Mouse (Mus musculus) forebrain, embryonic 15.5 days (tissue): ENCODE measurements around the gene Cela1. TPM values are rescaled to one million over a fixed set of nuclear protein-coding genes. Genes with fewer than 3 reads are reported as not detected.

Experiments
- ATAC-seq: fragments of 200-750 bp; cut with Nextera tagmentation; replicated peaks from 2 replicates; pipeline ENCODE4 v1.8.0; 2017; ENCODE audit warnings: mild to moderate bottlenecking, moderate TSS enrichment, moderate library complexity
- H3K27ac ChIP-seq: fragments of 300-500 bp; sonication (generic); replicated peaks from 2 replicates; pipeline ENCODE4 v1.5.1; 2015; ENCODE audit warnings: mild to moderate bottlenecking, inconsistent platforms
- H3K27me3 ChIP-seq: fragments of 300-500 bp; sonication (generic); 2 replicates; pipeline ENCODE4 v1.6.1; 2015; ENCODE audit warnings: inconsistent platforms
- H3K36me3 ChIP-seq: fragments of 300-500 bp; sonication (generic); 2 replicates; pipeline ENCODE4 v1.6.1; 2015; ENCODE audit warnings: mild to moderate bottlenecking, inconsistent platforms
- H3K4me1 ChIP-seq: fragments of 300-500 bp; sonication (generic); 2 replicates; pipeline ENCODE4 v1.6.1; 2015; ENCODE audit warnings: inconsistent platforms
- H3K4me2 ChIP-seq: fragments of 300-500 bp; sonication (generic); replicated peaks from 2 replicates; pipeline ENCODE4 v1.6.1; 2015; ENCODE audit warnings: mild to moderate bottlenecking, inconsistent platforms
- H3K4me3 ChIP-seq: fragments of 300-500 bp; sonication (generic); 2 replicates; pipeline ENCODE4 v1.5.1; 2015; ENCODE audit warnings: mild to moderate bottlenecking, inconsistent platforms
- H3K9ac ChIP-seq: fragments of 300-500 bp; sonication (generic); replicated peaks from 2 replicates; pipeline ENCODE4 v1.6.1; 2015; ENCODE audit warnings: mild to moderate bottlenecking, inconsistent platforms
- H3K9me3 ChIP-seq: fragments of 300-500 bp; sonication (generic); 2 replicates; pipeline ENCODE4 v1.6.1; 2016; ENCODE audit warnings: inconsistent platforms
- WGBS: fragments of 180-500 bp; shearing (Covaris S2); methylation state at CpG from one replicate; pipeline ENCODE4 v1.1.7; 2015; ENCODE audit warnings: mixed read lengths; 5-methylcytosine and 5-hydroxymethylcytosine counted together
- polyA plus RNA-seq: library from polyadenylated mRNA; unstranded; fragments of >200 nt; fragmentation: Nextera tagmentation; extraction: Ambion mirVana; gene quantifications from 2 replicates; pipeline ENCODE4 v1.2.1, GENCODE M21; 2015

Gene Cela1
- polyA plus RNA-seq, 1 experiment from 2014 or later, result 0.43 TPM

DNA sequence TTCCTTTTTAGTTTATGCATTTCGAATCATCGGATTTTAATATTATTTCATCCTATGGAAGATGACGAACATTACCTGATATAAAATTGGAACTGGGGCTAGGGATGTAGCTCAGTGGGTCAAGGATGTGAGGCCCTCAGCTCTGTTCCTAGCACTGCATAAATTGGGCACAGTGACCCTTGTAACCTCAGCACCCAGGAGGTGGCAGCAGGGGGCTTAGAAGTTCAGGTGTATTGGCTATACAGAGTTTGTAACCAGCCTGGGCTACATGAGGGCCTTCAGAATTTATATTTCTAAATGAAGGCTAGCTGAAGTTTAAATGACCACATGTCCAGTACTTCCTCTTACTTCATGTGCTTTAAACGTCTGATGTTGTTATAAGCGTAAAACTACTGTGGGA lies 33.7 kb upstream of the Cela1 start:
- Histone ChIP-seq H3K4me3 (no peak overlapping the region), H3K27ac (no peak overlapping the region)
- 91% methylated on average over 5 of the region's 5 CpGs for WGBS

DNA sequence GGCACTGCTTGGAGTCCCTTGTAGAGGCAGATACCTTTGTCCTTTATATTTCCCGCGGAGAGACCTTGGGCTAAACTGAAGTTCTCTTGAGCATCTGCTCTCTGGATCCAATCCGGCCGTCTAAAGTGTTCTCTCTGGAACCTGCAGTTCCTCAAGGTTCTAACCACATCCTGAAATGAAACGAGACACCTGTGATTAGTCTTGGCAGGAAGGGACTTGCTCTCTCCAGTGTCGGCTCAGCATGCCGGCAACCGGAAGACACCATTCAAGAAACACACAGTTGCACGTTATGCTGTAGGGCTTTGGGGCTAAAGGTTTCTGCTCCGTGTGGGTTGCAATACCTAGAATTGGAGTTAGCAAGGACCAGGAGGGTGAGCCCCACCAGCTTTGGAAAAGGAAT lies 32.3 kb upstream of the Cela1 start:
- H3K9me3 ChIP-seq, result no peaks in the 10 kb centered on the region
- no peak overlapping the region for H3K4me2 ChIP-seq
- no peak overlapping the region for H3K4me3 ChIP-seq
- no peak for ATAC-seq
- H3K27me3 ChIP-seq, result no peaks in the 10 kb centered on the region
- no peak overlapping the region for H3K9ac ChIP-seq
- H3K4me1 ChIP-seq, result no peaks in the 10 kb centered on the region
- WGBS, result 90% methylated on average over 10 of the region's 10 CpGs
- no peak overlapping the region for H3K27ac ChIP-seq
- no peaks in the 10 kb centered on the region for H3K36me3 ChIP-seq

More for the DNA sequence above, 33.7 kb upstream of the Cela1 start:
- no peaks in the 10 kb centered on the region for H3K27me3 ChIP-seq
- H3K4me1 ChIP-seq, result no peaks in the 10 kb centered on the region
- H3K36me3 ChIP-seq, result no peaks in the 10 kb centered on the region
- H3K9ac ChIP-seq, result no peak overlapping the region
- ATAC-seq, result no peak
- no peaks in the 10 kb centered on the region for H3K9me3 ChIP-seq
- no peak overlapping the region for H3K4me2 ChIP-seq

DNA sequence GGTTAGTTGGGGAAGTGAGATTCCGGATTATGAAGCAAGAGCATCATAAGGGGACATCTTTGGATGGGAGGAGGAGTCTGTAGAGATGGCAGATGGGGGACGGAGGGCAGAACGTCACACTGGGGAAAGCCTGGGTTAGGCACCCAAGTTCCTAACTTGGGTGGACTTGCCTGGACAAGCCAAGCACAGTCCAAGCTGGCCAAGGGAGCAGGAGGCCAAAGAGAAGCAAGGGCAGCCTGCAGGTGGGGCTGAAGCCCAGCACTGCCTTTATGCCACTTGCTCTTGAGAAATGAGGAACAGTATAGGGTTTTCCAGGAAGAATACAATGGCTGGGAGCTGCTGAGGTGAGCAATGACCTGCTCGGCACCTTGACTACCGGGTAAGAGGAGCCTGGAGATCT lies 31.5 kb upstream of the Cela1 start:
- Histone ChIP-seq H3K27ac (no peak overlapping the region), H3K4me2 (no peak overlapping the region), H3K27me3 (no peaks in the 10 kb centered on the region), H3K4me3 (no peak overlapping the region), H3K9ac (no peak overlapping the region), H3K4me1 (no peaks in the 10 kb centered on the region), H3K9me3 (no peaks in the 10 kb centered on the region), H3K36me3 (no peaks in the 10 kb centered on the region)
- ATAC-seq, result no peak
- 95% methylated on average over 5 of the region's 5 CpGs for WGBS

DNA sequence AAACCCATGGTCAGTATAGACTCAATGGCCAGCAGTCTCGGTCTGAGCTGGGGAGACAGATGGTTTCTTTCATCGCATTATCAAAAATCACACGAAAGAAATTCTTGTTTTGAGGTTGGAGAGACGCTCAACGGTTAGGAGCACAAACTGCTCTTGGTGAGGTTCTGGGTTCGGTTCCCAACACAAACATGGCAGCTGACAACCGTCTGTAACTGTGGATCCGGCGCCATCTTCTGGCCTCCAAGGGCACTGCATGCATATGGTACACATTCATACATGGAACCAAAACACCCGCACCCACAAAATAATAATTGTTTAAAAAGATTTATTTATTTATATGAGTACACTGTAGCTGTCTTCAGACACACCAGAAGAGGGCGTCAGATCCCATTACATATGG lies 30.9 kb upstream of the Cela1 start:
- Histone ChIP-seq H3K4me1 (no peaks in the 10 kb centered on the region), H3K9ac (no peak overlapping the region), H3K27me3 (no peaks in the 10 kb centered on the region), H3K27ac (no peak overlapping the region), H3K4me2 (no peak overlapping the region), H3K4me3 (no peak overlapping the region), H3K36me3 (no peaks in the 10 kb centered on the region), H3K9me3 (no peaks in the 10 kb centered on the region)
- WGBS, result 81% methylated on average over 11 of the region's 11 CpGs
- no peak for ATAC-seq

DNA sequence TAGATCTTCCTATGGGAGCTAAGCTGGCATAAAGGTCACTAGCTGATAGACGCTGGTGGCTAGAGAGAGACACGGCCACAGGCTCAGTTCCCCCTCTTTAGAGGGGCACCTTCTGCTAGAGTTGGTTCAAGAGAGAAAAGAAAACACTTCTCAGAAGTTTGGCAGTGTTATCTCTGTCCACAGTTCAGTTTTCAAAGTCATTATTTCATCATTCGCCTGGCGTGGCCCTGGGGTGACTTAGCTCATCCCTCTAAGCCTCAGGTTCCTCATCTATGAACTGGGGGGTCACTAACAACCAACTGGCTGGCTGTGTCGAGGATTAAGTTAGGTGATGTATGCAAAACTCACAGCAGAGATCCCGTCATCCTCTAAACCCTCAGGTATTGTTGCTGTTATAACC lies 30.2 kb upstream of the Cela1 start:
- H3K36me3 ChIP-seq, result no peaks in the 10 kb centered on the region
- no peak overlapping the region for H3K4me3 ChIP-seq
- H3K27ac ChIP-seq, result no peak overlapping the region
- H3K9me3 ChIP-seq, result no peaks in the 10 kb centered on the region
- WGBS, result 86% methylated on average over 6 of the region's 6 CpGs
- no peaks in the 10 kb centered on the region for H3K27me3 ChIP-seq
- H3K4me2 ChIP-seq, result no peak overlapping the region
- H3K4me1 ChIP-seq, result no peaks in the 10 kb centered on the region
- no peak overlapping the region for H3K9ac ChIP-seq
- no peak for ATAC-seq

DNA sequence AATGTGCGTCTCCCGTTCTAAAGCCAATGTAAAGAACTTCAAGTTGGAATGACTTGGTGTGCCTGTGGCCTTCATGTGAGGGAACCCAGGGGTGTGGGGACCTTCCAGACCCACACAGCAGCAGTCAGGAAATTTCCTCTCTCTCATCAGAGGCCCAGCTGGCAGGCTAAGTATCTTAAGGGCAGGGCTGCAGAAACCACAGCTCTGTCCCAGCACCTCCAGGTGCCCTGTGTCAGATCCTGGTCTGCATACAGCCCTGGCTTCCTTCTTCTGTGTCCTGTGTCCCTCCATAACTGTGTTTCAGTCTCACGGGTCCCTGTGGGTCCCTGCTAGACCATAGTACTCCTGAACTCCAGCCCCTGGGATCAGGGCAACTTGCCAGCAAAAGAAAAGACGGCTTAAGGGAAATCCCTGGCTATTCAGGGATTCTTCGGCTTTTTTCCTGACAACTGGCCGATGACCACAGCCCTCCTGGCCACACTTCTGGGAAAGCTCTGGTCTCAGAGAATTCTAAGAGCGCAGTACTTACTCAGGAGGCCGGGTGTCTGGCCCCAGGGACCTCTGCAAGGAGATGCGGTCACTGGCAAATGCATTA lies 27.8 kb upstream of the Cela1 start:
- no peak overlapping the region for H3K9ac ChIP-seq
- WGBS, result 44% methylated on average over 9 of the region's 9 CpGs
- no peak overlapping the region for H3K27ac ChIP-seq
- H3K9me3 ChIP-seq, result no peaks in the 10 kb centered on the region
- no peaks in the 10 kb centered on the region for H3K36me3 ChIP-seq
- ATAC-seq, result no peak
- H3K4me3 ChIP-seq, result no peak overlapping the region
- no peaks in the 10 kb centered on the region for H3K27me3 ChIP-seq
- no peaks in the 10 kb centered on the region for H3K4me1 ChIP-seq
- H3K4me2 ChIP-seq, result no peak overlapping the region

DNA sequence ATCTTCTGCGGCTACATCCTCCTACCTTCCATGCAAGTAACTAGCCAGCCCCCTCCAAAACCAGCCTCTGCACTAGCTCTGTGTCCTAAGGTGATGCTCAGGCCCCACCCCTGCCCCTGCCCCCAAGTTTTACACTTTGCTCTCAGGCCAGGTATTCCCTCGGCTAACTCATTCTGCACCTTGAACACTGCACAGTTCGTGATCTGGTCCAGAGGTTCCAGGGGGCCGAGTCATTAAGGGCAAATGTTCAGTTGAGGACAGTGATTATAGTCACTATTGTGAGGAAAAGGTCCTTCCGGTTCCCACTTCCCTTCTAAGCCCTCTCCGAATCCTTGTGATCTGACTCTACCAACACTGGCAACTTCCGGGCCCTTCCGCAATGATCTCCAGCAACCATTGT lies 26.7 kb upstream of the Cela1 start:
- H3K4me2 ChIP-seq, result no peak overlapping the region
- H3K27me3 ChIP-seq, result no peaks in the 10 kb centered on the region
- H3K36me3 ChIP-seq, result no peaks in the 10 kb centered on the region
- WGBS, result 91% methylated on average over 8 of the region's 8 CpGs
- H3K9me3 ChIP-seq, result no peaks in the 10 kb centered on the region
- no peaks in the 10 kb centered on the region for H3K4me1 ChIP-seq
- H3K9ac ChIP-seq, result no peak overlapping the region
- H3K27ac ChIP-seq, result no peak overlapping the region
- H3K4me3 ChIP-seq, result no peak overlapping the region
- no peak for ATAC-seq

DNA sequence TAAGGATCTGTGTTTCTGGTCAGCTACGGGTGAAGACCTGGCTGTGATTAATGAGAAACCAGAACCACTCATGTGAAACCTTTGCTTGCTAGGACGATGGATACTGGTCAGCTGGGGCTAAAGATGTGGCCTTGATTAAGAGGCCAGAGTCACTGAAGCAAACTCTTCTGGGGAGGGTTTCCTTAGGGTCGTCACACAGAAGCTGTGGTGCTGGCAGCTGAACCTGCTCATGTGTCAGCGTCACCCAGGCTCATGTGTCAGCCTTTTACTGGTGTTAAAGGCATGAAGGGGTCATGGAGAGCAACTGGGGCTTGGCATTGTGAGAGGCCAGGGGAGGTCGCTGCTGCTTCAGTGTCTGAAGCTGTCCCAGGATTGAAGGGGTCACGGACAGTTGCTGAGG lies 23.1 kb upstream of the Cela1 start:
- no peaks in the 10 kb centered on the region for H3K36me3 ChIP-seq
- H3K4me2 ChIP-seq, result no peak overlapping the region
- H3K27me3 ChIP-seq, result no peaks in the 10 kb centered on the region
- no peak overlapping the region for H3K4me3 ChIP-seq
- no peaks in the 10 kb centered on the region for H3K4me1 ChIP-seq
- H3K9ac ChIP-seq, result no peak overlapping the region
- H3K27ac ChIP-seq, result no peak overlapping the region
- no peak for ATAC-seq
- 72% methylated on average over 6 of the region's 6 CpGs for WGBS
- H3K9me3 ChIP-seq, result no peaks in the 10 kb centered on the region

DNA sequence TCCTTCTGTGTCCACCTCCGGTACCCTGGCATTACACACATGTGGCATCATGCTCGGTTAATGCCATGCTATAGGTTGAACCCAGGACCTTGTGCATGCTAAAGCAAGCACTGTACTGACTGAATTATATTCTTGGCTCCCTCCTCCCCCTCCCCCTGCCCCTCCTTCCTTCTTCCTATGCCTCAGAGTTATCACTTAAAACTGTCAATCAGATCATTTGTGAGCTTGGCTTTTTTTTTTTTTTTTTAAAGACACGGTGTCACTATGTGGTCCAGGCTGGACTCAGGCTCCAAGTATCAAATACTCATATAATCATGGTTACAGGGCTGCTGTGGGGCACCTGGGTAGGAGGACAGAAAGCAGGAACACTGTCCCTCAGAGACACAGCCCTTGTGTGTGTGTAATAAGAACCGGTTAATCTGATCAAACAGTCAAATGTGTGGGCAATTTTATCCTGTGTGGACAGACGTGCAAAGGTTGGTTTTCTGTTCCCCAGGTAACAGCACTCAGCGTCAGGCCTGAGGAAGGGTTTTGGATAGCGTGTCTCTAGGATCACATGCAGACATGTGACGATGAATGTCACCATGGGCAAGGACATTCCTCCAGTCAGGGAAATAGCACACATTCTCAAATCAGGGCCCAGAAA lies 20.8 kb upstream of the Cela1 start:
- H3K9ac ChIP-seq, result no peak overlapping the region
- H3K4me2 ChIP-seq, result no peak overlapping the region
- H3K4me3 ChIP-seq, result no peak overlapping the region
- no peak overlapping the region for H3K27ac ChIP-seq
- peaks cover 5% of the 10 kb centered on the region; the same call in 1 of the 2 replicates for H3K4me1 ChIP-seq
- peaks cover 5% of the 10 kb centered on the region; the same call in 1 of the 2 replicates for H3K27me3 ChIP-seq
- ATAC-seq, result no peak
- H3K9me3 ChIP-seq, result no peaks in the 10 kb centered on the region
- 81% methylated on average over 8 of the region's 8 CpGs for WGBS
- no peaks in the 10 kb centered on the region for H3K36me3 ChIP-seq

DNA sequence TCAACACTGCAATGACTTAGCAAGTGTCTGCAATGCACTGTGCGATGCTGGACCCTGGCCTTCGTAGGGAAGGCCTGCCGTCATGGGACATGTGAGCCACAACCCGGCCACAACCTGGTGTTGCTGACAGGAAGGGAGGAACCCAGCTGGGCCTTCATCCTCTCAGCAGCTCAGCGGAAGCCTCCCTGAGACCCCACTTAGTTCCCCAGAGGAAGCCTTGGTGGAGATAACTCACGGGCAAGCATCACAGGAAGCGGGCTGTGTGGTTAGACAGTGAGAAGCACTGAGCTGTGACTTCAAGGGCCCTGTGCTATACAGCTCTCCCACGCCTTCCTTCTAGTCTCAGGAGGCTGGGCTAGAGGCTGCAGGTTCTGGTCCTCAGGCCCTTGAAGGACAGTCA lies 18.5 kb upstream of the Cela1 start:
- Histone ChIP-seq H3K27me3 (peaks cover 5% of the 10 kb centered on the region; the same call in 1 of the 2 replicates), H3K27ac (no peak overlapping the region), H3K4me2 (no peak overlapping the region), H3K9ac (no peak overlapping the region), H3K4me3 (no peak overlapping the region), H3K4me1 (peaks cover 5% of the 10 kb centered on the region; the same call in 1 of the 2 replicates), H3K36me3 (no peaks in the 10 kb centered on the region), H3K9me3 (no peaks in the 10 kb centered on the region)
- no peak for ATAC-seq
- WGBS, result 73% methylated on average over 8 of the region's 8 CpGs

DNA sequence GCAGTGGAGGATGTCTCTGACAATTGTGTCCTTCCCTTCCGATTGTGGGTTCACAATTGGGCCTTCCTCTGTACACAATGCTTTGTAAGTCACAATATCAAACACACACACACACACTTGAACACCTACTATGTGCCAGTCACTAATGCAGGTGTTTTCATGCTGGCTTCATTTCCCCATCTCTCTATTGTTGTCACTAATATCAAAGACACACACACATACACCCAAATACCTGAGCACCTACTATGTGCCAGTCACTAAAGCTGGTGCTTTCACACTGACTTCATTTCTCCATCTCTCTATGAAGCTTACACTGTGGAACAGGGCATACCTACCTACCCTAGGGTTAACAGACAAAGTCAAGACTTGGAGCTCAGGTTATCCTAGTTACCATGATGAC lies 17.7 kb upstream of the Cela1 start:
- 90% methylated on average over 1 of the region's 1 CpGs for WGBS
- peaks cover 5% of the 10 kb centered on the region; the same call in 1 of the 2 replicates for H3K27me3 ChIP-seq
- H3K4me2 ChIP-seq, result no peak overlapping the region
- H3K9me3 ChIP-seq, result no peaks in the 10 kb centered on the region
- H3K27ac ChIP-seq, result no peak overlapping the region
- H3K9ac ChIP-seq, result no peak overlapping the region
- H3K4me3 ChIP-seq, result no peak overlapping the region
- no peaks in the 10 kb centered on the region for H3K36me3 ChIP-seq
- no peak for ATAC-seq
- peaks cover 5% of the 10 kb centered on the region; the same call in 1 of the 2 replicates for H3K4me1 ChIP-seq

DNA sequence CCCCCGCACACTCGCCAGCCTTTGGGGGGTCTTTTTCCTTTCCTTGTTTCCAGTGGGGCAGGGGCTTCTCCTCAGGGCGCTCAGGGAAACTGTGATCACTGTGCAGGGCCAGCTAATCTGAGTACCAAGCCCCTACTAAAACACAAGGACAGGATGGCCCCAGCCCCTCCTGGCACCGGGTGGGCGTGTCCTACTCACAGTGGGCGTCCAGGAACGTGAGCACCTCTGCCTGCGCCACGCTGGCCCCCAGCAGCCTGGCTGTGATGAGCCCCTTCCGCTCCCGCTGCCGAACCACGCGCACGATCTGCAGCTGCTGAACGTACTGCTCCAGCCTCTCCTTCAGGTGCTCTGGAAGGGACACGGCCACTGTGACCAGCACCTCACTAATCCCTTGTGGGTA lies 16.2 kb upstream of the Cela1 start:
- no peaks in the 10 kb centered on the region for H3K9me3 ChIP-seq
- WGBS, result 5% methylated on average over 17 of the region's 17 CpGs
- no peak overlapping the region; the same call in 1 of the 2 replicates for H3K9ac ChIP-seq
- peaks cover 5% of the 10 kb centered on the region; the same call in 1 of the 2 replicates for H3K27me3 ChIP-seq
- no peaks in the 10 kb centered on the region for H3K36me3 ChIP-seq
- no peak overlapping the region for H3K4me3 ChIP-seq
- no peak for ATAC-seq
- H3K4me2 ChIP-seq, result peak overlapping the region; percentile 10; the same call in 1 of the 2 replicates
- H3K27ac ChIP-seq, result no peak overlapping the region
- H3K4me1 ChIP-seq, result peaks cover 5% of the 10 kb centered on the region; the same call in 1 of the 2 replicates

DNA sequence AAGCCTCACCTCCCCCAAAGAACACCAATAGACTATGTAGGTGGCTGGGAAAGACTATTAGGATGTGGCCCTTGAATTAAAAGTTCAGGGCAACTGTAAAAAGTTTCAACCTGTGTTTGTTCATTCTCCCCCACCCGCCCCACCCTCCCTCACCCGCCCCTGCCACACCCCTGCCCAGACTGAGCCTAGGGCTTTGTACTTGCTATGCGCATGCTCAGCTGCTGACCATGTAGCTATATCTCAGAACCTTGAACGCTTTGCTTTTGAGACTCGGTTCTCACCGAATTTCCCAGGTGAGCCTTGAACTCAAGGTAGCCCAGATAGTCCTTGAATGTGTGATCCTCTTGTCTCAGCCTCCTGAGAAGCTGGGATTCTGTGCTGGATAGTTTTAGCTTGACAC lies 14.1 kb upstream of the Cela1 start:
- 80% methylated on average over 6 of the region's 6 CpGs for WGBS
- H3K27ac ChIP-seq, result no peak overlapping the region

More for the DNA sequence above, 14.1 kb upstream of the Cela1 start:
- Histone ChIP-seq H3K4me1 (peaks cover 5% of the 10 kb centered on the region; the same call in 1 of the 2 replicates), H3K4me2 (no peak overlapping the region), H3K27me3 (peaks cover 5% of the 10 kb centered on the region; the same call in 1 of the 2 replicates), H3K9me3 (no peaks in the 10 kb centered on the region), H3K36me3 (no peaks in the 10 kb centered on the region), H3K9ac (no peak overlapping the region), H3K4me3 (no peak overlapping the region)
- ATAC-seq, result no peak
